ENCODE assay signal across 22 mouse cellular contexts in genomic region chr1:88206843-88207479, GRCm38 (mm10). TPM values are rescaled to one million over a fixed set of nuclear protein-coding genes. Genes with fewer than 3 reads are reported as not detected.
DNase-seq lines count a peak whose midpoint lies in the region; ATAC-seq lines count a peak whose summit lies in the region.
"Had no signal": no experiment of that assay in that cellular context is flagged by ENCODE, and none has a peak within 500 bp of the region (broad histone marks: within the 10 kb centered on the region; RNA-seq: fewer than 3 reads in every experiment).

No protein-coding gene starts in this region.

- peaks cover 3% of the 10 kb centered on the region; the same call in 1 of the 2 replicates for H3K9me3 ChIP-seq in liver, embryonic 15.5 days (replicated peaks)

- H3K36me3 ChIP-seq in liver, embryonic 15.5 days (replicated peaks), result no peaks in the 10 kb centered on the region
- H3K36me3 ChIP-seq: embryonic facial prominence, embryonic 13.5 days; neural tube, embryonic 12.5 days had no signal

- H3K4me1 ChIP-seq in liver, embryonic 15.5 days (replicated peaks), result peaks cover 42% of the 10 kb centered on the region
- H3K4me1 ChIP-seq: forebrain, embryonic 13.5 days had no signal

- peak overlapping the region; percentile 91 for H3K27ac ChIP-seq in liver, embryonic 15.5 days (replicated peaks)
- H3K27ac ChIP-seq: embryonic facial prominence, embryonic 13.5 days; forebrain, embryonic 13.5 days; hindbrain, embryonic 14.5 days; left cerebral cortex, adult 2 months; neural tube, embryonic 12.5 days had no signal

- peak; percentile 82 for ATAC-seq in erythroid progenitor cell, adult 5-6 weeks (replicated peaks; ENCODE audit: low FRiP score, poor library complexity, severe bottlenecking)
- ATAC-seq in liver, embryonic 15.5 days (ENCODE audit: insufficient read depth), result peak; percentile 87
- ATAC-seq: forebrain, embryonic 13.5 days; midbrain, embryonic 16.5 days had no signal

- peak; percentile 53 for DNase-seq in spleen, adult 12 weeks (ENCODE audit: low spot score)
- DNase-seq in spleen, postnatal 14 days (ENCODE audit: low spot score in 2 of 2), result no peak
- DNase-seq in left cerebral cortex, adult 9 months (ENCODE audit: low spot score in 2 of 2), result no peak
- no peak for DNase-seq in lung, postnatal 36 days
- DNase-seq in left cerebral cortex, postnatal 14 days (ENCODE audit: low spot score in 2 of 2), result no peak
- DNase-seq: adrenal gland, postnatal 10 days; B cell, adult 2 months; cerebellum, postnatal 36 days; kidney, adult 8-10 months; lung, adult 18-20 months; thymus, postnatal 36 days had no signal

- peak overlapping the region; percentile 48 for H3K4me2 ChIP-seq in liver, embryonic 15.5 days
- H3K4me2 ChIP-seq: embryonic facial prominence, embryonic 13.5 days; forebrain, embryonic 13.5 days; hindbrain, embryonic 14.5 days; neural tube, embryonic 12.5 days had no signal

- peak overlapping the region; percentile 23 for H3K9ac ChIP-seq in liver, embryonic 15.5 days
- H3K9ac ChIP-seq: embryonic facial prominence, embryonic 13.5 days; forebrain, embryonic 13.5 days; hindbrain, embryonic 14.5 days; neural tube, embryonic 12.5 days had no signal

- no peak overlapping the region for H3K4me3 ChIP-seq in liver, embryonic 15.5 days (replicated peaks)
- H3K4me3 ChIP-seq: embryonic facial prominence, embryonic 13.5 days; forebrain, embryonic 13.5 days; left cerebral cortex, adult 2 months; neural tube, embryonic 12.5 days had no signal

- H3K27me3 ChIP-seq in liver, embryonic 15.5 days, result no peaks in the 10 kb centered on the region
- H3K27me3 ChIP-seq: embryonic facial prominence, embryonic 13.5 days; forebrain, embryonic 13.5 days; neural tube, embryonic 12.5 days had no signal

- 21% methylated on average over 2 of the region's 2 CpGs for WGBS in liver, embryonic 15.5 days (ENCODE audit: insufficient replicate concordance)

- intact Hi-C loops in left cerebral cortex, postnatal 14 days (cut with DNase I), result no loop called here

RNA-seq across cellular contexts. Expression of gene Dnajb3, which starts 1.4 kb away (rescaled TPM):
- 49.0 and 58.7 TPM in 2 replicates for total RNA-seq in erythroid progenitor cell, adult 5-6 weeks (2015; ENCODE audit: low replicate concordance)
- total RNA-seq in erythroid progenitor cell, adult 5-6 weeks (2017; ENCODE audit: low replicate concordance), result 8.7 and 28.2 TPM in 2 replicates
- 9.8 and 10.4 TPM in 2 replicates for polyA plus RNA-seq in liver, embryonic 15.5 days (2015; fragmentation: Nextera tagmentation; extraction: Ambion mirVana)
- 1 to 10 TPM; 2.7 to 3.7 TPM for total RNA-seq in left cerebral cortex, postnatal 14 days (2021)
- total RNA-seq: gastrocnemius, adult 8-10 months had no signal

RNA-seq across cellular contexts. Expression of gene Ugt1a1, which starts 4.8 kb away (rescaled TPM):
- 0.72 TPM in 1 of 2 replicates, not detected in the other for total RNA-seq in erythroid progenitor cell, adult 5-6 weeks (2015; ENCODE audit: low replicate concordance)
- 3.9 TPM in 1 of 2 replicates, not detected in the other for total RNA-seq in erythroid progenitor cell, adult 5-6 weeks (2017; ENCODE audit: low replicate concordance)
- 0.20 TPM in 1 of 2 replicates, not detected in the other for polyA plus RNA-seq in liver, embryonic 15.5 days (2015; fragmentation: Nextera tagmentation; extraction: Ambion mirVana)
- total RNA-seq in left cerebral cortex, postnatal 14 days (2021), result under 1 TPM in 1 of 2 experiments, not detected in 1; 0.15 TPM
- polyA plus RNA-seq: embryonic facial prominence, embryonic 13.5 days; forebrain, embryonic 13.5 days; hindbrain, embryonic 14.5 days; midbrain, embryonic 16.5 days; neural tube, embryonic 12.5 days had no signal

RNA-seq across cellular contexts. Expression of gene Ugt1a2, which starts 6.6 kb away (rescaled TPM):
- total RNA-seq in erythroid progenitor cell, adult 5-6 weeks (2015; ENCODE audit: low replicate concordance), result 1.1 TPM in 1 of 2 replicates, not detected in the other
- not detected in 2 replicates for total RNA-seq in erythroid progenitor cell, adult 5-6 weeks (2017; ENCODE audit: low replicate concordance)
- polyA plus RNA-seq in liver, embryonic 15.5 days (2015; fragmentation: Nextera tagmentation; extraction: Ambion mirVana), result 0.10 and 0.17 TPM in 2 replicates
- not detected for total RNA-seq in left cerebral cortex, postnatal 14 days (2021)
- total RNA-seq: left cerebral cortex, adult 2 months had no signal
- polyA plus RNA-seq: embryonic facial prominence, embryonic 13.5 days; forebrain, embryonic 13.5 days; heart, embryonic 16.5 days; hindbrain, embryonic 14.5 days; midbrain, embryonic 16.5 days; neural tube, embryonic 12.5 days had no signal

RNA-seq across cellular contexts. Expression of gene Mroh2a, which starts 19.8 kb away (rescaled TPM):
- total RNA-seq in erythroid progenitor cell, adult 5-6 weeks (2015; ENCODE audit: low replicate concordance), result not detected in 2 replicates
- 0.30 and 0.64 TPM in 2 replicates for total RNA-seq in erythroid progenitor cell, adult 5-6 weeks (2017; ENCODE audit: low replicate concordance)
- 0.28 and 0.73 TPM in 2 replicates for polyA plus RNA-seq in liver, embryonic 15.5 days (2015; fragmentation: Nextera tagmentation; extraction: Ambion mirVana)
- under 1 TPM; 0.04 to 0.06 TPM for total RNA-seq in left cerebral cortex, postnatal 14 days (2021)
- total RNA-seq: gastrocnemius, adult 8-10 months had no signal

RNA-seq across cellular contexts. Expression of gene Ugt1a5, which starts 41.1 kb away (rescaled TPM):
- 0.72 TPM in 1 of 2 replicates, not detected in the other for total RNA-seq in erythroid progenitor cell, adult 5-6 weeks (2015; ENCODE audit: low replicate concordance)
- not detected in 2 replicates for total RNA-seq in erythroid progenitor cell, adult 5-6 weeks (2017; ENCODE audit: low replicate concordance)
- not detected in 2 replicates for polyA plus RNA-seq in liver, embryonic 15.5 days (2015; fragmentation: Nextera tagmentation; extraction: Ambion mirVana)
- under 1 TPM in 1 of 2 experiments, not detected in 1; 0.15 TPM for total RNA-seq in left cerebral cortex, postnatal 14 days (2021)
- total RNA-seq: gastrocnemius, adult 8-10 months had no signal
- polyA plus RNA-seq: embryonic facial prominence, embryonic 13.5 days; forebrain, embryonic 13.5 days; heart, embryonic 16.5 days; hindbrain, embryonic 14.5 days; midbrain, embryonic 16.5 days; neural tube, embryonic 12.5 days; spleen, adult 2 months had no signal
